Mouse (Mus musculus) cortical plate, adult 2 months (tissue): ENCODE results near the gene Cfap36.

ENCODE experiments used
- CTCF ChIP-seq: fragments of 200-500 bp; IDR thresholded peaks from 2 replicates; pipeline ENCODE4 v1.5.1; 2011; ENCODE audit warnings: mild to moderate bottlenecking, control low read depth, low read length; ENCODE audit not compliant: insufficient read depth; ENCODE audit errors: extremely low read depth
- POLR2A ChIP-seq: fragments of 200-500 bp; IDR thresholded peaks from 2 replicates; pipeline ENCODE4 v1.6.1; 2011; ENCODE audit warnings: mild to moderate bottlenecking, low read length, control low read depth; ENCODE audit not compliant: insufficient read depth; ENCODE audit errors: extremely low read depth

- no peak for TF ChIP-seq CTCF
- TF ChIP-seq POLR2A = no peak
Measured at GRCm38 (mm10) chr11:29228957-29229356, 18.3 kb downstream of the Cfap36 start.
